Mouse (Mus musculus) adrenal gland, adult 2 months (tissue): ENCODE data around the gene Gm20388. TPM values are rescaled to one million over a fixed set of nuclear protein-coding genes. Genes with fewer than 3 reads are reported as not detected.
"Not testable (repeated sequence)": the region's sequence is repeated elsewhere in the genome, so short reads cannot be mapped to it uniquely, and the experiment has no call there.

Experiments used
- DNase-seq: peaks from one replicate; pipeline ENCODE4 v3.0.0; 2021
- polyA plus RNA-seq: library from polyadenylated mRNA; depleted of rRNA; stranded (reverse); fragments of >200 nt; gene quantifications from 2 replicates; pipeline ENCODE4 v1.2.3, GENCODE M21; 2012
- total RNA-seq, 2 experiments: library from RNA; stranded (reverse); gene quantifications; 2 replicates each; pipeline ENCODE4 v1.2.3; 2021

Gm20388 gene
- total and polyA plus RNA-seq, 3 experiments = 5.9 to 50.1 (median 9.9) TPM

DNA sequence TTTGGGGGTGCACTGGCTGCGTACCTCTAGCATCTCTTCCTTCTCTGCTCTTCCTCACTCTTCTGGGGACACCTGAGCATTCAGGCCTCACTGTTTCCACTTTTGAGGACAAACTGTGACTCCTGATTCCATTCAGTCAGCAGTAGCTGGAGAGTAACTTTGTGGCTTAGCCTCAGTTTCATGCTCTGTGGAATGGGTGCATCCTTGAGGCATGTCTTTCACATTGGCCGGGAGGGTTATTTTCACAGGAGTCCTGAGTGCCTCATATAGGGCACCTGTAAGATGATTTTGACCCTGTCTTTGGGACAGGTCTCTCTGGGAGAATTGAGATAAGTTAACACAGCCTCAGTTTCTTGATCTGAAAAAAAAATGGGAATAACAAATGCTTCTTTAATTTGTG, 1212.5 kb downstream of the Gm20388 start:
- no peak for DNase-seq

GRCm38 (mm10) chr8:121124547-121125239, 1214.1 kb downstream of the Gm20388 start:
- no peak for DNase-seq

DNA sequence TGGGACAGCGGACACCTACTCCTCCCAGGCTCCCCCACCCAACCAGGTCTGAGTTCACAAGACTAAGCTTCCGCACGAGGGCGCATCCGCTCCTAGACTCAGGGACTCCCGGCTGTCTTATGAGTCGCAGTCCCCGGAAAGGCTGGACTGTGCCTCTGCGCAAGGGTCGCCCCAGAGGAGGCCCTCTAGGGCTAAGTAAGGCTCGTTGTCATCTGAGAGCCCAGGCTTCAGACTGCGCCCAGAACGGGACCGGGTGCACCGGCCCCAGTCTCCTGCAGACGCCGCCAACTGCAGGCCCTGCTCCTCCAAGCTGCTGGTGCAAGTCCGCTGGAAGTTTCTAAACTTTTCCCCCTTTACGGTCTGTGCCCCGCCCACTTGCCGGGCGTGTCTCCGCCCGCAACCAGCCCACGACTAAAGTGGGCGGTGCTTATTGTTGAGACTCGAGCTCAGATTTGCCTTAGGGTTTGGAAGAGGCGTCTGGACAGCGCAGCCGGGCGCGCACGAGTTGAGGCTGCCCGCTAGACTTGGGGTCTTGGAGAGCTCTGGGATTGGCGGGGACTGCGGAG, 1214.8 kb downstream of the Gm20388 start:
- peak; percentile 88 for DNase-seq

DNA sequence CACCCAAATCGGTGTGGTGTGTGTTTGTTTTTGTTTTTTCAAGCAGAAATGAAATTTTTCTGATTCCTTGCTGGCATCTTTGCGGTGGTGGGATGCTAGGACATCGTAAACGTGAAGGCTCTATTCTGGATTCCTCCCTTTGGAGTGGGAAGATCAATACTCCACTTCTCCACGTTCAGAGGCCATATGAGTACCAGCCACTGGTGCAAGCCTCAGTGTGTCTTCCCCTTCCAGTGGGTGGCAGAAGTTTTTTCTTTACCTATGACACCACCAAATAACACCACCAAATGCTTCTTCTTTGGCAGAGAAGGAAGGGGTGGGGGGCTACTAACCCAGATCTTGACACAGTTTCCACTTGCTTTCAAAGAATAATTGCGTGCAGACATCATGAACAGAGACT, 1215.5 kb downstream of the Gm20388 start:
- no peak for DNase-seq

DNA sequence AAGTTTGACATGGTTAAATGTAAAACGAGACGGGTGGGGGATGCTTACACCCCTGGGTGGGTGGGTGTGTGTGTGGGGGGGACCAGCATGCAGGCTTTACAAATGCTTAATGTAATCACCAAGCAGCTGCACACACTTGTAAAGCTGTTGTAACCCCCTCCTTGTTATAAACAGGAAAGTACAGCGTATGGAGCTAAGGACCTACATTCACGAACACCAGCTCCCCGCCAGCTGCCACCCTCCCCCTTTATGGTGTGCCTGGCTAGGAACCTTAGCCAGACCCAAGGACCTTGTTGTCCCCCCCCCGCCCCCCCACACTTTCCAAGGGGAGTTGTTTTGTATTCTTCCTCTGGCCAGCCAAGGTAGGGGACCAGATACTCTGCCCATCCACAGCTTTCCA, 1216.1 kb downstream of the Gm20388 start:
- DNase-seq = no peak

DNA sequence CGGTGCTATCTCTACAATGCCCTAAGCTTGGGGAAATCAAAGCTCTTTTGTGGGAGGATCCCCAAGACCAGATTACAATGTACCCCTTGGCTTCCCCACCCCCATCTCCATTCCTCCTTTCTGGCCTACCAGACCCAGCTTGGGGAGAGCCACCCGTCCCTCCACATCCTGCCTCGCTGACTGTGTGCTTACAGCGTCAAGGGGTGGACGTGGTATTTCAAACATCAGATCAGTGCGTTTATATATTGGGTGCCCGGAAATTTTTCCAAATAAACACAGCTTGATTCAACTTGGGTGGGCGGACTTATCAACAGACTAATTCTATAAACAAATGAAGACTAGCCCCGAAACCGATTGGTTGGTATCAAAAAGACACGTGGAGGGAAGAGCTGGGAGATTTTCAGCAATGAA, 1216.7 kb downstream of the Gm20388 start:
- no peak for DNase-seq

- no peak for DNase-seq
Measured at GRCm38 (mm10) chr8:121127756-121128375, 1217.2 kb downstream of the Gm20388 start, which contains the start of gene Foxl1. Gene Foxl1 (plus strand): TSS chr8:121127940.

DNA sequence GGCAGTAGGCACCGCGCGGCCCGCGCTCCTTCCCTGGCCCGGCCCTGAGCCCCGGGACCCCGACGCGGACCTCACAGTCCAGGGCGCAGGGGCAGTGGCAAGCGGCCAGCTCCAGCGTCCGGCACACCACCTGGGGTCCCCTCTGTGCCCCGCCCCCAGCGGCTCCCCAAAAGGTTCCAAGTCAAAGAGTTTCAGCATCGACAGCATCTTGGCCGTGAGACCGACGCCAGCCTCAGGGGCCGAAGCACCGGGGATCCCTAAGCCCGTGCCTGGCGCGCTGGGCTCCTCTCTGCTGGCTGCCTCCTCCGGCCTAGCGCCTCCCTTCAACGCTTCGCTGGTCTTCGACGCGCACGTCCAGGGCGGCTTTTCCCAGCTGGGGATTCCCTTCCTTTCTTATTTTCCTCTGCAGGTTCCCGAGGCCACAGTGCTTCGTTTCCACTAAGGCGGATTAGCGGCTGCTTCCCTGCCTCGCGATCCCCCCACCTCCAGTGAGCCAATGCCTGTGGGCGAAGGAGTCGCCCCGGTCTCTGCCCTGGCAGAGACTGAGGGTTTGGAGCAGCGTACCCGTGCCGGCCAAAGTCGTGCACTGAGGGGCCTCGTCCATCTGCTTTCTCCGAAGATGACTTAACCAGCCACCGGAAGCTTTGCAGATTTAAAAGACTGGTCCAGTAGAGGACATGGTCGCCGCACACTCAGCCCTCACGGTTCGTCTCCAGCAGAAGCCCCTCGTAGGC, 1218.1 kb downstream of the Gm20388 start:
- DNase-seq = no peak

DNA sequence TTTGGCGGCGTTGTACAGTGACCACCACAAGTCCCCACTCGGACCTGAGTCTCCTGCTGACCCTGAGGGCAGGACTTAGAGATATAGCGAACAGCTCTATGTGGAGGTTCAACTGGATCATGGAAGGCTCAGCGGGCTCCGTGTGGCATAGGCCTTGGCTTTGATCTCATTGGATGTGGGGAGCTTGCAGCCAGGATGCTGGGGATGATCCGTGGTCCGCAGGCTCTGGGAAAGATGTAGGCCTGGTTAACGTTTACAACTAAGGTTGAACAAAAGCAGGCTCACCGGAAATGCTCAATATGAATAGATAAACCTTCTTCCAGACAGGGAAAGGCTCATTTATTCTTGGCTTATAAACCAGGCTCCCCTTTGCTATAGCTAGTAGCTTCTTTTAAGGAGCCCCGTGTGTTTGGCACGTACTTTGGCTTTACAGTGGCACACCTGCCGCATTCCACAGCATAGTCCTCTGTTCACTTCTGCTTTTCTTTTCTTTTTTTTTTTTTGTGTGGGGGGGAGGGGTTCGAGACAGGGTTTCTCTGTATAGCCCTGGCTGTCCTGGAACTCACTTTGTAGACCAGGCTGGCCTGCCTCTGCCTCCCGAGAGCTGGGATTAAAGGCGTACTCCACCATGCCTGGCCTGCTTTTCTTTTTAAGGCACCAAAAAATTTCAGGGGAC, 1218.8 kb downstream of the Gm20388 start:
- DNase-seq = no peak

GRCm38 (mm10) chr8:121130522-121130921, 1219.9 kb downstream of the Gm20388 start:
- DNase-seq = no peak

GRCm38 (mm10) chr8:121132961-121133513, 1222.4 kb downstream of the Gm20388 start:
- no peak for DNase-seq

DNA sequence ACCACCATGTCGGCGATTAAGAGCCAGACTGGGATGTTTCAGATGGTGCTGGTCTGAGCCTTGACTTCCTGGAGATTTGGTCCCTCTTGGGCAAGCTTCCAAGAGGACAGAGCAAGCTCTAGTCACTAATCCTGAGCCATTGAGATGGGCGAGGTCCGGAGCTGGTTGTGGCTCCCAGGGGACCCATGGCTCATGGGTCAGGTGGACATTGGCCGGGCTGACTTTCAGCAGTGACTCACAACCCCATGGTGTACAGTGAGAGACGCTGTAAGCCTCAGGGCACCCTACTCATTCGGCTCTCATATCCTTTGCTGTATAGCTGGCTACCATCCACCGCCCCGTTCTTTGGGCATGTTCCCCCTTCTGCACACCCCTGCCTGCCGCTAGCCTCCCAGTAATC, 1223.5 kb downstream of the Gm20388 start:
- no peak for DNase-seq

DNA sequence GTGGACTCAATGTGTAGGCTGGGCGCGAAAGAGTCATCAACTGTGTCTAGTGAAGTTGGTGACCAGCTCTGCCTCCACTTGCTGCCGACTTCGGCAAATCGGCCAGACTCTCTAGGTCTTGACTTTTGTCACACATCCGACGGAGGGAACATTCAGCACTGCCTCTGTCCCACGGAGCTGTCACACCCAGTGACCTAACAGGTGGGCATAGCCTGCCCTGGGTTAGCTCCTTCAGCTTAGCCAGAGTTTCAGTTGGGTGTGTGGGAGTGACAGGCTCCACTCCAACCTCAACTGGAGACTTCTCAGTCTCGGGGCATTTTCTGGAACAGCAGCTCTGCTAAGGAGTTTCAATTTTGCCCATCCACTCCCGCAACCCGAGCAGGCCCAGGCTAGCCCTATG, 1223.9 kb downstream of the Gm20388 start:
- no peak for DNase-seq

- no peak for DNase-seq
Measured at GRCm38 (mm10) chr8:121136856-121137255, 1226.2 kb downstream of the Gm20388 start.

- DNase-seq = not testable (repeated sequence)
Measured at GRCm38 (mm10) chr8:121145457-121146134, 1235.0 kb downstream of the Gm20388 start.

GRCm38 (mm10) chr8:121148573-121149083, 1238.0 kb downstream of the Gm20388 start:
- no peak for DNase-seq

DNA sequence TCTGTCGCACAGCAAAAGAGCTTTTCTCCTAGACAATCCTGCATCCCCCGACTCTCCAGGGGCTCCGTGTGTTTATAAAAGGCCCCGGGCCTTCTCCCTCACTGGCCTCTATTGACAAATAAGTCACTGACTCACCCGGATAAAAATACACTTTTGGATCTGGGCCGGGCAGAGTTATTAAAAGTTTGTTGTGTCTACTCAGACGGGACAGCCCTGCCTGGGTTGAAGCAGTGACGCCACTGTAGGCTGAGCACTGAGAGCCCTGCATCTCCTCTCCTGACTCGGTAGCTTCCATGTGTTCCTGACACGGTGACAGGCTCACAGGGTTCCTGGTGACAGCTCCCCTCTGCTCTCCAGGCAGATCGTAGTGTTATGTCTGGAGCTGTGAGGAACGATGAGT, 1241.8 kb downstream of the Gm20388 start:
- DNase-seq = peak; percentile 49

DNA sequence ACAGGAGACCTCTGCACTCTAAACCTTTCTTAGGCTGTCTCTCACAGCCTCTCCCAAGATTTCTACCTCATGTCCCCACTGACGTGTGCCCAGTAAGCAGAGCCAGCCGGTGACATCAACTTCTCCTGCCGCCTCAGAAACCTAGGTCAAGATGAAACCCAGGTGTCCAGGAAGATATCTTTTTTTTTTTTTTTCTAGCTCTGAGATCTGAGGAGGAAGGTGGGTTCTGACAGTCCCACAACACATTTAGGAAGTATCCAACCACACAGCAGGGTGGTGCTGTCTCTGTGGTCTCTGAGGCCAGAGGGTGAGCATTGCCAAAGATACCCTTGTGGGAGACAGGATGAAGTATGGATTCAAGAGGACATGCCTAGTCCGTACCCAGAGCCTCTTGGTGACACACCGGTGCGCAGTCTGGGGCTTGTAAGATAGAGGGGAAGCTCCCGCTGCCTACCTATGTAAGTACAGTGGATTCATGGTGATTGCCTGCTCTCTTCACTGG, 1246.4 kb downstream of the Gm20388 start:
- no peak for DNase-seq

GRCm38 (mm10) chr8:121158812-121159211, 1248.2 kb downstream of the Gm20388 start:
- DNase-seq = peak; percentile 14

- no peak for DNase-seq
Measured at GRCm38 (mm10) chr8:121161437-121161836, 1250.8 kb downstream of the Gm20388 start.

- DNase-seq = no peak
Measured at GRCm38 (mm10) chr8:121162413-121162812, 1251.8 kb downstream of the Gm20388 start.
